Mouse (Mus musculus) cortical plate, adult 2 months (tissue): ENCODE measurements at regions not wholly inside any gene's neighbourhood (a gene's known extent, or its start where the extent isn't known, plus 50 kb on each side); places are given as distances from the start of the nearest gene placed in this dataset.

ENCODE experiments used
- CTCF ChIP-seq: fragments of 200-500 bp; IDR thresholded peaks from 2 replicates; pipeline ENCODE4 v1.5.1; 2011; ENCODE audit warnings: mild to moderate bottlenecking, control low read depth, low read length; ENCODE audit not compliant: insufficient read depth; ENCODE audit errors: extremely low read depth
- POLR2A ChIP-seq: fragments of 200-500 bp; IDR thresholded peaks from 2 replicates; pipeline ENCODE4 v1.6.1; 2011; ENCODE audit warnings: mild to moderate bottlenecking, low read length, control low read depth; ENCODE audit not compliant: insufficient read depth; ENCODE audit errors: extremely low read depth

- TF ChIP-seq CTCF (no peak), POLR2A (no peak)
These were observed 1093.8 kb downstream of the Sorcs3 start for GRCm38 (mm10) chr19:49299351-49300271.
